Mouse (Mus musculus) embryonic facial prominence, embryonic 12.5 days (tissue): ENCODE measurements around the gene Arfip1. TPM values are rescaled to one million over a fixed set of nuclear protein-coding genes. Genes with fewer than 3 reads are reported as not detected.
A peak's percentile ranks its signal among the peaks of the same experiment; 100 is the strongest.

Experiments used
- ATAC-seq: fragments of 200-750 bp; cut with Nextera tagmentation; 2 replicates; pipeline ENCODE4 v1.8.0; 2017; ENCODE audit not compliant: insufficient number of reproducible peaks, insufficient read depth, low FRiP score, low TSS enrichment
- H3K27ac ChIP-seq: fragments of 300-500 bp; sonication (generic); 2 replicates; pipeline ENCODE4 v1.5.1; 2016; ENCODE audit warnings: mild to moderate bottlenecking
- H3K27me3 ChIP-seq: fragments of 300-500 bp; sonication (generic); 2 replicates; pipeline ENCODE4 v1.6.1; 2016; ENCODE audit warnings: mild to moderate bottlenecking, moderate library complexity
- H3K36me3 ChIP-seq: fragments of 300-500 bp; sonication (generic); 2 replicates; pipeline ENCODE4 v1.6.1; 2016; ENCODE audit warnings: mild to moderate bottlenecking
- H3K4me1 ChIP-seq: fragments of 300-500 bp; sonication (generic); 2 replicates; pipeline ENCODE4 v1.6.1; 2016
- H3K4me2 ChIP-seq: fragments of 300-500 bp; sonication (generic); replicated peaks from 2 replicates; pipeline ENCODE4 v1.6.1; 2016; ENCODE audit warnings: mild to moderate bottlenecking, moderate library complexity
- H3K4me3 ChIP-seq: fragments of 300-500 bp; sonication (generic); 2 replicates; pipeline ENCODE4 v1.5.1; 2016; ENCODE audit warnings: mild to moderate bottlenecking
- H3K9ac ChIP-seq: fragments of 300-500 bp; sonication (generic); 2 replicates; pipeline ENCODE4 v1.6.1; 2016; ENCODE audit warnings: mild to moderate bottlenecking, moderate library complexity
- H3K9me3 ChIP-seq: fragments of 300-500 bp; sonication (generic); 2 replicates; pipeline ENCODE4 v1.6.1; 2016; ENCODE audit warnings: mild to moderate bottlenecking, moderate library complexity
- WGBS: fragments of 180-500 bp; shearing (Covaris S2); methylation state at CpG from one replicate; pipeline ENCODE4 v1.1.7; 2016; 5-methylcytosine and 5-hydroxymethylcytosine counted together
- polyA plus RNA-seq: library from polyadenylated mRNA; unstranded; fragments of >200 nt; fragmentation: Nextera tagmentation; extraction: Ambion mirVana; gene quantifications from 2 replicates; pipeline ENCODE4 v1.2.1, GENCODE M21; 2016

Arfip1 gene
- polyA plus RNA-seq, 1 experiment from 2014 or later, result 39.6 TPM

DNA sequence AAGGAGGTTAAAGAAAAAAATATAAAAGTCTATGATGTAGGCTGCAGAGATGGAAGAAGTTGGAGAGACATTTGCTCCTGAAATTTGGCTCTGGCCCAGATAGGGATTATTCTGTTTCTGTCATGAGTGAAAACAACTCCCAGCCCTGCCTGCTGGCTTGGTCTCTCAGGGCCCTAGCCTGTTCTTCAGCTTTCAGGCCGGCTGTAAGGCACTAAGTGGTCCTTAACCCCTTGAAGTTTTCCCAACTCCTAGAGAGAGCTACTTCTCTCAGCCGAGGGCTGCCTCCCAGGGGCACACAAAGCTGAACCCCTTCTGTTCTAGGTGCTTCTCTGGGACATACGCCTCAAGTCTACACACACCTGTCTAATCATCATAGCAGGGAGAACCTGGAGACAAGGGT lies 109.9 kb downstream of the Arfip1 start:
- Histone ChIP-seq H3K36me3 (no peaks in the 10 kb centered on the region), H3K4me3 (no peak overlapping the region), H3K4me2 (no peak overlapping the region), H3K27me3 (peaks cover 8% of the 10 kb centered on the region), H3K4me1 (peaks cover 26% of the 10 kb centered on the region), H3K9ac (no peak overlapping the region), H3K9me3 (no peaks in the 10 kb centered on the region), H3K27ac (no peak overlapping the region; the same call in 1 of the 2 replicates)
- 0 out of 2 replicates have a peak, but pooled peaks have one; percentile 36 for ATAC-seq
- 40% methylated on average over 3 of the region's 3 CpGs for WGBS

DNA sequence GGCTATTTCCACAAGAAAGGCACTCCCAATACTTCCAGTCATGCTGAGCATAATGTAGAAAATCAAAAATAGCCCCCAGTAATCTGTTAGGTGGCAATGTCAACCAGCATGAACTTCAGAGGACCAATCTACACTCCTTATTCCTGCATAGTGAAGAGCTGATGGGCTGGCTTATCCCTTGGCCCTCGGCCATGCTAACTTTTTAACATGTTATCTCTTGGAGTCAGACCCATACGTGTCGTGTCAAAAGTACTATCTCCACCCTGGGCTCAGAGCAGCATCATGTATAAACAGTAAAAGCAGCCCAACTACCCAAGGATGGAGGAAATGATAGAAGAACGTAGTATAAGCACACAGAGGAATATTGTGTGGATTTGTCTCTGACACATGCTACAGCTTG lies 111.3 kb downstream of the Arfip1 start:
- H3K9me3 ChIP-seq, result no peaks in the 10 kb centered on the region
- H3K27me3 ChIP-seq, result no peaks in the 10 kb centered on the region
- no peak overlapping the region for H3K4me2 ChIP-seq
- no peaks in the 10 kb centered on the region for H3K36me3 ChIP-seq
- ATAC-seq, result no peak; the same call in 1 of the 2 replicates
- H3K9ac ChIP-seq, result no peak overlapping the region
- WGBS, result 93% methylated on average over 4 of the region's 4 CpGs
- H3K27ac ChIP-seq, result no peak overlapping the region
- peaks cover 26% of the 10 kb centered on the region for H3K4me1 ChIP-seq
- no peak overlapping the region for H3K4me3 ChIP-seq

DNA sequence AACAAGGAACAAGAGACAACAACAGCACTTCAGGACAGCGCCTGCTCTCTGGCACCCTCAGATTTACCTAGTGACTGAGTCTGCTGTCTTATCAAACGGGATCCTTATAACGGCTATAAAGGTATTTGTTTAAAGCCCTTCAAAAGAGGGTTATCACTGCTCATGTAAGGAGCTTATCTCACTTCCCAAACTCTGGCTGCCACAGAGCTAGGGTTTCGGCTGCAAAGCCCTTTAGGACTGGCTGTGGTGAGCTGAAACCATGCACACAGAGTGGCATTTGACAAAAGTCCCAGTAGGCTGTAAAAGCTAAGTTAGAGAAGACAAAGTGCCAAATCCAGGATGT lies 114.3 kb downstream of the Arfip1 start:
- peaks cover 13% of the 10 kb centered on the region; the same call in 1 of the 2 replicates for H3K4me1 ChIP-seq
- H3K9ac ChIP-seq, result no peak overlapping the region
- H3K27ac ChIP-seq, result no peak overlapping the region
- H3K4me2 ChIP-seq, result no peak overlapping the region
- no peaks in the 10 kb centered on the region for H3K36me3 ChIP-seq
- H3K4me3 ChIP-seq, result no peak overlapping the region
- no peak for ATAC-seq
- no peaks in the 10 kb centered on the region for H3K27me3 ChIP-seq
- H3K9me3 ChIP-seq, result no peaks in the 10 kb centered on the region
- 40% methylated on average over 4 of the region's 4 CpGs for WGBS

DNA sequence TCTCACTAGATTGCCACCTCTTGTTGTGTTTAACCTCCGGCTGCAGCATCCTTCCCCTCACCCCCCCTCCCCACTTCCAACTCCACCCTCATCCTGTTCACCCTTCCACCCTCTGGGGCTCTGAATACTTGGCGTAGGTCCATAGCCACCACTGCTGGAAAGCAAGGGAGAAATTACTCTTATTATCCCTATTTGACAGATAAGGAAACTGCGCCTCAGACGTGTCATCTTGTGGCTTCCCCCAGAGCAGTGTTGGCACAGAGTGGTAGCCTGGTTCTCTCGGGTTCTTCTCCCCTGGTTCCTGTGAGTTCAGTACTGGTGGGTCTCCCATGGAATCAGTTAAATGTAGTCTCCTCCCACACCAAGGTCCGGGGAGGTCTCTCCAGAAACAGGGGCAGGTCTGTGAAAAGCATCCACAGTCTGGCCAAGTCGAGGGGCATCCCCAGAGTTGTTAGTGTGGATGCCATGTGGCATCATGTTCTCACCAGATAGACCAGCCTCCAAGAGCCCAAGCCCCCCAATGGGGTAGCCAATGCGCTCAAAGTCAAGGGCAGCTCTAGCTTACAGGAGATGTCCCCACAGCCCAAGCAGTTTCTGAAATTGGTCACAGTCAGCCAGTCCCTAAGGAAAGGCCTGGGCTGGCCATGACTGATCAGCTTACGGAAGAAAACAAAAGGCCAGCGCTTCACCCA lies 114.9 kb downstream of the Arfip1 start:
- 58% methylated on average over 10 of the region's 10 CpGs for WGBS
- Histone ChIP-seq H3K9me3 (no peaks in the 10 kb centered on the region), H3K4me1 (peaks cover 9% of the 10 kb centered on the region; the same call in 1 of the 2 replicates), H3K36me3 (no peaks in the 10 kb centered on the region), H3K4me3 (no peak overlapping the region), H3K4me2 (no peak overlapping the region), H3K27ac (no peak overlapping the region), H3K9ac (no peak overlapping the region), H3K27me3 (no peaks in the 10 kb centered on the region)
- ATAC-seq, result no peak

DNA sequence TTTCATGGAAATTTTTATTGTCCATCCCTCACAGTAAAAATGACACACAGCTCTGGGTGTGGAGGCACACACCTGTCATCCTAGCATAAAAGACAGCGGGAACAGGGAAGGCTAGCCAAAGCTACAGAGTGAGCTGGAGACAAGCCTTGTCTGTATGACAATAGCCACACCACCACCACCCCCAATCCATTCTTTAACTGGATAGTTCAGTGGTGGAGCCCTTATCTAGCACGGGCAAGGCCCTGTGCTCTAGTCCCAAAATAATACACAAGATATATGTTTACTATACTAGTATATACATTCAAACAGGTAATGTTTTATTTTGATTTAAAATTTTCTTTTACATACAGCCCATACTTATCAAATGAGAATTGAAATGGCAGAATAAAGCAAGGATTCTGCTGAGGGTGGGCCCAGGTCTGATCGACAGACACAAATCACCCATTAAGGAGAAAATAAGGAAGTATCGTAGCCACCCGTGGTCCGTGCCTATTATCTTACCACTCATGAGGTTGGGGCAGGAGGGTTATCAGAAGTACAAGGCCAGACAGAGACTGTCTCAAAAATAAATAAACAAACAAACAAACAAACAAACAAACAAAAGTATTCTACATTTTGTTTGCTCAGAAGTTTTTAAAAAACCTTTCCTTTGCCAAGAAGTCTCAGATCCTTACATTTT lies 116.5 kb downstream of the Arfip1 start:
- Histone ChIP-seq H3K27ac (no peak overlapping the region), H3K9me3 (no peaks in the 10 kb centered on the region), H3K4me2 (no peak overlapping the region), H3K27me3 (no peaks in the 10 kb centered on the region), H3K9ac (no peak overlapping the region), H3K4me3 (no peak overlapping the region), H3K4me1 (peaks cover 15% of the 10 kb centered on the region), H3K36me3 (no peaks in the 10 kb centered on the region)
- 74% methylated on average over 6 of the region's 6 CpGs for WGBS
- ATAC-seq, result no peak

DNA sequence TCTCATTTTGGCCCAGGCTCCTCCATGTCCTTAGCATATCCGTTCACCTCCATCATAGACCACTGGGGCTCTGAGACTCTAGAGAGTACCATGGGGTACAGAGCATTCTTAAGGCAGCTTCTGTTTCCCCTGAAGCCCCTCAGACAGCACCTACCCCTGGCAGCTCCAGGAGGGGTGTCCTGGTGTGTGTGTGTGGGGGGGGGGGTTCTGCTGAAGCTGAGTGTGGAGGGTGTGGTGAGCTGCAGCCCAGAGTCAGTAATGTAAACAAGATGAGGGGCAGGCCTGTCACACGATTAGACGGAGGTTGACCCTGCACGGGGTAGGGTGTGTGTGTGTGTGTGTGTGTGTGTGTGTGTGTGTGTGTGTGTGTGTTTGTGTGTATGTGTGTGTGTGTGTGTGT lies 120.7 kb downstream of the Arfip1 start:
- H3K9ac ChIP-seq, result no peak overlapping the region
- 28% methylated on average over 4 of the region's 4 CpGs for WGBS
- no peaks in the 10 kb centered on the region for H3K27me3 ChIP-seq
- no peaks in the 10 kb centered on the region for H3K9me3 ChIP-seq
- H3K4me3 ChIP-seq, result no peak overlapping the region
- 0 out of 2 replicates have a peak overlapping the region, but pooled peaks have one; percentile 9 for H3K27ac ChIP-seq
- H3K36me3 ChIP-seq, result no peaks in the 10 kb centered on the region
- no peak; the same call in 1 of the 2 replicates for ATAC-seq
- peaks cover 27% of the 10 kb centered on the region for H3K4me1 ChIP-seq
- H3K4me2 ChIP-seq, result no peak overlapping the region

DNA sequence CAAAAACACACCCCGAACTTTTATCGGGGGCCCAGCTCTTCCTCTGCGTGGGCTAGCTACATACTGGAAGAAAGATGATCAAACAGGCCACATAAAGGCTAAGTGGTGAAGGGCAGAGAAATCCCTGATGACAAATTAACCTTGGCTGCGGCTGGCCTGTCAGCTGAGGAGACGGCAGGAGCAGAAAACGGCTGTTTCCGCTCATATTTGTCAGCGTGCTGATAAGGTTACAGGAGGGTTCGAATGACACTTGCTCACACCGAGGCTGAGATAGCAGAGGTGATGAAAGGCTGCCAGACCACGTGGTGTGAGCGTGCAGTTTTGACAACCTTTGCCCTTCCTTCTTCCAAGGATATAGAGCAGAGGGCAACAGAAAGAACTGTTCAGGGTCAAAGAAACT lies 121.5 kb downstream of the Arfip1 start:
- 8% methylated on average over 12 of the region's 12 CpGs for WGBS
- Histone ChIP-seq H3K4me2 (0 out of 2 replicates have a peak overlapping the region, but pooled peaks have one; percentile 7), H3K9me3 (no peaks in the 10 kb centered on the region), H3K4me3 (no peak overlapping the region), H3K27ac (peak overlapping the region; percentile 36), H3K36me3 (no peaks in the 10 kb centered on the region), H3K27me3 (no peaks in the 10 kb centered on the region), H3K4me1 (peaks cover 27% of the 10 kb centered on the region), H3K9ac (no peak overlapping the region)
- ATAC-seq, result peak; percentile 39; the same call in 1 of the 2 replicates

DNA sequence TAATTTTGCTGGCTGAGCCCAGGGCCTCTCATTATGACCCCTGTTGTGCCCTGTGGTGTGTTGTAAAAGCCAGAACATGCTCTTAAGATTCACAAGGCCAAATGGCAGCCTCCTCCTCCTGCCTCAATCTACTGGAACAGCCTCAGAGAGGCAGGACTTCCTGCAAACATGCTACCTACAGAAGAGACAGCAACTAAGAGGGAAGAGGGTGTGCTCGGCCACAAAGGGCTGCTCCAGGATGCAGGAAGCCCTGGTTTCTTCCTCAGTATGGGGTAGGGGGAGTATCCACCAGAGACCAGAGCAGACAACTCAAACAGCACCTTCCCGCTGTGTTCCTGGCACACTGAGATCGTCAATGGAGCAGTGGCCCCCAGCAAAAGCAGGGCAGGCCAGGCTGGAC lies 121.9 kb downstream of the Arfip1 start:
- no peak for ATAC-seq
- Histone ChIP-seq H3K36me3 (no peaks in the 10 kb centered on the region), H3K9ac (no peak overlapping the region), H3K4me2 (0 out of 2 replicates have a peak overlapping the region, but pooled peaks have one; percentile 7), H3K27ac (peak overlapping the region; percentile 36; the same call in 1 of the 2 replicates), H3K4me3 (no peak overlapping the region), H3K27me3 (no peaks in the 10 kb centered on the region), H3K9me3 (no peaks in the 10 kb centered on the region), H3K4me1 (peaks cover 27% of the 10 kb centered on the region)
- WGBS, result 26% methylated on average over 3 of the region's 3 CpGs

DNA sequence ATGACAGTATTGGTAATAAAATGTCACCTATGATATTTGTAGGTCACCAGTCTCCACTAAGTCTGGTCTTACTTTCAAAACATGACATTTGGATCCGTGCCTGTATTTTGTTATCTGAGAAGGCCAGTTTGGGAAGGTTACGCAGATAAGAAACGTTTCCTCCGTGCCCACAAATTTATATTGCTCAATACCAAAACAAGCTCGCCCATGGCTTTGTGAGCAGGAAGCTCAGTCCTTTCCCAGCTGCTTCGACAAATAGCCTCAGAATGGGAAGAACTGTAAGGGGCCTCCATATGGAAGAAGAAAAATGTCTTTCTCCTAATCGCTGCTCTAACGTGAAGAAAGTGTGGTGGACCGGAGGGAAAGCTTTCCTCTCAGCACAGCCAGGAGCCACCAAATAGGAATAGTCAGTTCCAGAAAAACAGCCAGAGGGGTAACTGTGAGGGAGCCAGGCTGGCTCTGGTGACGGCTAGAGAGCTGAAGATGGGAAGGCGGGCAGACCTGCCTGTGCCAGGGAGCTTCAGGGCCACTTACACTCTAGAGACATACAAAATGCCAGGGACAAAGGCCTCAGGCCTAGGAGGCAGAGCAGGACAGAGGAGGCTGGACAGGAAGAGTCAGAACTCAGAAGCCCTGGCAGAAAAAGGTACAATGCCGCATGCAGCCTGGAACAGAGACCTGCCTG lies 126.5 kb downstream of the Arfip1 start:
- no peak overlapping the region for H3K9ac ChIP-seq
- no peak overlapping the region for H3K27ac ChIP-seq
- no peak overlapping the region for H3K4me2 ChIP-seq
- no peaks in the 10 kb centered on the region for H3K36me3 ChIP-seq
- no peaks in the 10 kb centered on the region for H3K9me3 ChIP-seq
- H3K4me1 ChIP-seq, result peaks cover 15% of the 10 kb centered on the region
- no peaks in the 10 kb centered on the region for H3K27me3 ChIP-seq
- ATAC-seq, result no peak
- H3K4me3 ChIP-seq, result no peak overlapping the region
- 64% methylated on average over 12 of the region's 12 CpGs for WGBS

DNA sequence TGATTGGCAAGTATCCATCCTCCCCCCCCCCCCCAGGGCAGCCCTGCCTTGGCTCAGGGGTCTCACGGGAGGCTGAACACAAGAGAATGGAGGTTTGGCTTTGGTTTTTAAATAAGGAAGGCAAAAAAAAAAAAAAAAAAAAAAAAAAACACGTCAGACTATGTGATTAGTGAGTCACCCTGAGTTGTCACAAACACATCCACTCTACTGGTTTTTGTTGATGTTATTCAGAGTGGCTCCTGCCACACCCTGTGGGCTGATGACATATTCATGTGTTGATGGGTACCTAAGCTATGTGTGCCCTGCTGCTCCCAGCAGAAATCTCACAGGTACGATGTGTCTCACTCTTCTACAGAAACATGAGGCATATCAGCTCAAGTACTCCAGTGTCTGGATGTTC lies 131.8 kb downstream of the Arfip1 start:
- Histone ChIP-seq H3K4me1 (peaks cover 6% of the 10 kb centered on the region; the same call in 1 of the 2 replicates), H3K9ac (no peak overlapping the region), H3K27me3 (no peaks in the 10 kb centered on the region), H3K4me3 (no peak overlapping the region), H3K4me2 (no peak overlapping the region), H3K27ac (no peak overlapping the region), H3K36me3 (no peaks in the 10 kb centered on the region), H3K9me3 (no peaks in the 10 kb centered on the region)
- ATAC-seq, result no peak
- whole genome bisulfite sequencing, result 63% methylated on average over 3 of the region's 3 CpGs

DNA sequence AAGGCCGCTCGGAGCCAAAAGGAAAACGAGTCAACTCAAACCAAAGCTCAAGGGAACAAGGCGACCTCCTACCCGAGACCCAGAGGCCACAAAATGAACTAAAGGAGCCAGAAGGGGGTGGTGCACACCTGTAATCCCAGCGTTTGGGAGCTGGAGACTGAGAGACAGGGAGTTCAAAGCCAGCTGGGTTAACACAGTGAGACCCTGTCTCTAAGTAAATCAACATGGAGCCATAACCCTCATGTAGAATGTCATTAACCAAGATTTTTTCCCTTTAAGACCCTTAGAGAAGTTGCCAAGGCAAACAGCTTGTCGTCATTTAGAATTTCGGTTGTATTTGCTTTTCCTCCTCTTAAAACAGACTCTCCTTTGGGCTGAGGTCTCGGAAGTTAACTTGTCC lies 133.4 kb downstream of the Arfip1 start:
- Histone ChIP-seq H3K27ac (no peak overlapping the region), H3K9ac (no peak overlapping the region), H3K4me1 (peaks cover 6% of the 10 kb centered on the region; the same call in 1 of the 2 replicates), H3K27me3 (no peaks in the 10 kb centered on the region; the same call in 1 of the 2 replicates), H3K9me3 (no peaks in the 10 kb centered on the region), H3K4me3 (no peak overlapping the region), H3K36me3 (no peaks in the 10 kb centered on the region), H3K4me2 (no peak overlapping the region)
- ATAC-seq, result no peak
- WGBS, result 75% methylated on average over 9 of the region's 9 CpGs
